Mouse (Mus musculus): ENCODE data around the gene Rhox4a. TPM values are rescaled to one million over a fixed set of nuclear protein-coding genes. Genes with fewer than 3 reads are reported as not detected.

The Rhox4a gene
- polyA plus RNA-seq (2012; rRNA removed), result not detected in 2 replicates

GRCm38 (mm10) chrX:37265038-37265437, at the start of gene Rhox4a:
Rhox4a (plus strand) TSS chrX:37265338.

GRCm38 (mm10) chrX:37222158-37222557, 43.0 kb upstream of the Rhox4a start, which contains the start of gene Rhox1:
Rhox1 (minus strand) TSS chrX:37222258.

GRCm38 (mm10) chrX:37244676-37245075, 20.5 kb upstream of the Rhox4a start, which contains the start of gene Rhox2a:
Rhox2a (plus strand) TSS chrX:37244976.

GRCm38 (mm10) chrX:37249619-37250018, 15.5 kb upstream of the Rhox4a start, which contains the start of gene Rhox3a:
Rhox3a (plus strand) TSS chrX:37249919.

Other genes with a start within 250 kb of the Rhox4a start
- 0.19 and 0.40 TPM in 2 replicates for gene Sowahd, start 216.5 kb upstream of the Rhox4a start, polyA plus RNA-seq (2012; rRNA removed)
- gene Rpl39, start 179.9 kb upstream of the Rhox4a start, polyA plus RNA-seq (2012; rRNA removed), result 2.9 and 5.2 TPM in 2 replicates
- 0.08 and 0.23 TPM in 2 replicates for gene Upf3b, start 155.0 kb upstream of the Rhox4a start, polyA plus RNA-seq (2012; rRNA removed)
- 0.38 and 0.83 TPM in 2 replicates for gene Nkap, start 138.5 kb upstream of the Rhox4a start, polyA plus RNA-seq (2012; rRNA removed)
- not detected in 2 replicates for gene Akap14, start 96.5 kb upstream of the Rhox4a start, polyA plus RNA-seq (2012; rRNA removed)
- 46.5 and 66.5 TPM in 2 replicates for gene Ndufa1, start 74.2 kb upstream of the Rhox4a start, polyA plus RNA-seq (2012; rRNA removed)
- gene Rnf113a1, start 74.1 kb upstream of the Rhox4a start, polyA plus RNA-seq (2012; rRNA removed), result 0.28 and 0.75 TPM in 2 replicates
- not detected in 2 replicates for gene Gm9, start 54.3 kb upstream of the Rhox4a start, polyA plus RNA-seq (2012; rRNA removed)
- gene Rhox1, start 43.1 kb upstream of the Rhox4a start, polyA plus RNA-seq (2012; rRNA removed), result not detected in 2 replicates
- gene Rhox2a, start 20.4 kb upstream of the Rhox4a start, polyA plus RNA-seq (2012; rRNA removed), result not detected in 2 replicates
- gene Rhox3a, start 15.4 kb upstream of the Rhox4a start, polyA plus RNA-seq (2012; rRNA removed), result not detected in 2 replicates
- not detected in 2 replicates for gene Rhox3a2, start 114.7 kb downstream of the Rhox4a start, polyA plus RNA-seq (2012; rRNA removed)
- not detected in 2 replicates for gene Rhox4a2, start 125.5 kb downstream of the Rhox4a start, polyA plus RNA-seq (2012; rRNA removed)
- not detected in 2 replicates for gene Rhox2b, start 146.7 kb downstream of the Rhox4a start, polyA plus RNA-seq (2012; rRNA removed)
- not detected in 2 replicates for gene Rhox4b, start 167.2 kb downstream of the Rhox4a start, polyA plus RNA-seq (2012; rRNA removed)
- not detected in 2 replicates for gene Rhox2c, start 188.3 kb downstream of the Rhox4a start, polyA plus RNA-seq (2012; rRNA removed)
- not detected in 2 replicates for gene Rhox3c, start 193.2 kb downstream of the Rhox4a start, polyA plus RNA-seq (2012; rRNA removed)
- gene Rhox4c, start 215.0 kb downstream of the Rhox4a start, polyA plus RNA-seq (2012; rRNA removed), result not detected in 2 replicates
- gene Rhox2d, start 228.1 kb downstream of the Rhox4a start, polyA plus RNA-seq (2012; rRNA removed), result not detected in 2 replicates
- gene Rhox4d, start 249.0 kb downstream of the Rhox4a start, polyA plus RNA-seq (2012; rRNA removed), result not detected in 2 replicates

Data from stomach, adult 2 months (tissue).